ENCODE assay signal across 18 mouse cellular contexts in genomic region chr11:84373122-84373521, GRCm38 (mm10).
"Had no signal": no experiment of that assay in that cellular context is flagged by ENCODE, and none has a peak within 500 bp of the region (broad histone marks: within the 10 kb centered on the region; RNA-seq: fewer than 3 reads in every experiment).

No protein-coding gene starts in this region.

- DNase-seq: kidney, adult 8-10 months; kidney, postnatal 10 days; kidney, postnatal 36 days; liver; lung, adult 18-20 months; lung, postnatal 10 days; lung, postnatal 36 days; thymus, adult 18-20 months; thymus, postnatal 36 days had no signal

- H3K27me3 ChIP-seq: kidney, embryonic 15.5 days; limb, embryonic 13.5 days; liver, embryonic 12.5 days; liver, embryonic 15.5 days; lung, embryonic 15.5 days; megakaryocyte, embryonic 14.5 days; midbrain, embryonic 15.5 days had no signal

- H3K27ac ChIP-seq: kidney, embryonic 15.5 days; limb, embryonic 10.5 days; limb, embryonic 13.5 days; liver, embryonic 12.5 days; liver, embryonic 15.5 days; lung, embryonic 15.5 days; midbrain, embryonic 15.5 days had no signal

- H3K4me2 ChIP-seq: kidney, embryonic 15.5 days; limb, embryonic 13.5 days; liver, embryonic 12.5 days; liver, embryonic 15.5 days; lung, embryonic 15.5 days; midbrain, embryonic 11.5 days; midbrain, embryonic 15.5 days had no signal

- ATAC-seq: liver, embryonic 12.5 days; midbrain, embryonic 15.5 days had no signal

- H3K36me3 ChIP-seq: midbrain, embryonic 15.5 days had no signal

- H3K4me3 ChIP-seq: kidney, embryonic 15.5 days; limb, embryonic 10.5 days; limb, embryonic 13.5 days; liver, embryonic 12.5 days; liver, embryonic 15.5 days; lung, embryonic 15.5 days; megakaryocyte, embryonic 14.5 days; midbrain, embryonic 15.5 days had no signal

- H3K9ac ChIP-seq: kidney, embryonic 15.5 days; limb, embryonic 13.5 days; liver, embryonic 12.5 days; liver, embryonic 15.5 days; lung, embryonic 15.5 days; midbrain, embryonic 15.5 days had no signal

- H3K9me3 ChIP-seq: kidney, embryonic 15.5 days; limb, embryonic 10.5 days; limb, embryonic 13.5 days; liver, embryonic 12.5 days; liver, embryonic 15.5 days; lung, embryonic 15.5 days; megakaryocyte, embryonic 14.5 days; midbrain, embryonic 15.5 days had no signal

- H3K4me1 ChIP-seq: kidney, embryonic 15.5 days; limb, embryonic 10.5 days; limb, embryonic 13.5 days; liver, embryonic 12.5 days; liver, embryonic 15.5 days; lung, embryonic 15.5 days; megakaryocyte, embryonic 14.5 days had no signal
